Mouse (Mus musculus): ENCODE measurements at regions not wholly inside any gene's neighbourhood (a gene's known extent, or its start where the extent isn't known, plus 50 kb on each side); places are given as distances from the start of the nearest gene placed in this dataset.

DNA sequence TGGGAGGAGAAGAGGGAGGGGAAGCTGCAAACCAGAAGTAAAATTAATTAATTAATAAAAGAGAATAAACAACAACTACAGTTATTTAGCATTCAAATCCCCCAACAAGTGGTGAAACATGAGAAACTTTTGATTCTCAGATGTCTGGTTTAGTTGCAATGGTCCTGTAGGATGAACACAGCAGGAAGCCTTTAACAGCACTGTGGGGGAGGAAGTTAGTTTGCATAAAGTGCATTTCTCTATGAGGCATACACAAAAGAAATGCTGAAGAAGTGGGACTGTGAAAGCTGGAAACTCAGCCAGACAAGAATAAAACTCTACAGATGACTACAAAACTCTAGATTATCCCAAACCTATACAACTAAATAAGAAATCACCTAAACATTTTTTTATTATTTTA, 96.2 kb downstream of the Klhl6 start:
- Histone ChIP-seq H3K27ac (no peak overlapping the region), H3K4me3 (no peak overlapping the region)
- no peak for TF ChIP-seq CTCF (conservative IDR thresholded peaks at IDR 0.05)
- DNase-seq (ENCODE audit: low spot score in 2 of 2) = no peak

DNA sequence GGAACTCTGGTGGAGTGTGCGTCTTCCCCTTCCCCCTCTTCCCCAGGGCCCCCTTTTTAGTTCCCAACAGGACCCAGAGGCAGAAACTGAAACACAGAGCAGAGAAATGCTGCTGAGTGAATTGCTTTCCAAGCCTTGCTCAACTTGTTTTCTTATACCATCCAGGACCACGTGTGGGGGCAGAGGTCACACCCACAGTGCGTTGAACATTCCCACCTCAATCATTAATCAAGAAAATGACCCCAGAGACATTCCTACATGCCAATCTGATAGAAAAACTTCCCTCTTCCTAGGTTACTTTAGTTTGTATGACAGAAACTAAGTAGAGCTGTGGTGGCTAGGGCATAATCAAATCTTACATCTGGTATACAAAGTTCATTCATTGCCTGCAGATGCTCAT, 93.3 kb downstream of the Klhl6 start:
- no peak for DNase-seq (ENCODE audit: low spot score in 2 of 2)
- TF ChIP-seq CTCF (conservative IDR thresholded peaks at IDR 0.05) = no peak
- Histone ChIP-seq H3K4me3 (no peak overlapping the region), H3K27ac (no peak overlapping the region)

DNA sequence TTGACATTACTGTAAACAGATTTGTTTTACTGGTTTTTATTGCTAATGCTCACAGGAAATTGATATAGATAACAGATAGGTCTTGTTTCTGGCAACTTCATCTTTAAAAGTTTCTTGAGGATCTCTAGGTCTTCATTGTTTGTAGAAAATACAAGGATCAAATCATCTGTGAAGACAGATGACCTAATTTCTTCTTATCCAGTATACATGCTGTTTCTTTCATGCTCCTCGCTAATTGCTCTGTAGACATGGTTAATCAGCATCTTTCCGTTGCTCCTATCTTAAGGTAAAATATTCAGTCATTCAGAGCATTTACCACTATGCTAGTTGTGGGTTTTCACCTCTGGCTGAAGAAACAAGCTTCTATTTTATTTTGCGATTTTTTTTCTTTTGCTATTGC, 91.4 kb downstream of the Klhl6 start:
- no peak for TF ChIP-seq CTCF (conservative IDR thresholded peaks at IDR 0.05)
- Histone ChIP-seq H3K27ac (no peak overlapping the region), H3K4me3 (no peak overlapping the region)
- no peak for DNase-seq (ENCODE audit: low spot score in 2 of 2)

DNA sequence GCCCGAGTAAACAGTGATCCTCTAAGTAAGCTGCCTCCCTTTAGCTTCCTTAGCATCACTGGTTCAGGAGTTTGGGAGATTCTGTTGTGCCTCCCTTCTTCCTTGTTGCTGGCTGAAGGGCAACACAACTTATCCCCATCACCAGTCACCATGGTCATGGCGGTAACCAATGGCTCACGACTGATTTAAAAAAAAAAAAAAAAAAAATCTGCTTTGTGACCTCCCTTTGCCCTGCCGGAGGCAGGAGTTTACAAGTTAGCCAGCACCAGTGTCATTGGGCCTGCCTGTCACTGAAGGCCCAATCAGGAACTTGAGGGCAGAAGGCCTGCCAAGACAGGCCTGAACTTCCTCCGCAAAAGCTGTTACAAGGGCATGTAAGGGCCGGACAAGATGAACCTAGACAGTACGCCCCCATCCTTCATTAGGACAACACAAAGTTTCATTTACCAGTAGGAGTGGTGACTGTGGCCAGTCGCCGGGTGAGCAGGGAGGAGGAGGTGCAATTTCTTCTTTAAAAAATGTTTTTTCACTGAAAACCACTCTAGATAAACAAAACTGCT, 88.3 kb downstream of the Klhl6 start:
- DNase-seq (ENCODE audit: low spot score in 2 of 2) = no peak
- H3K4me3 ChIP-seq = no peak overlapping the region
- no peak overlapping the region for H3K27ac ChIP-seq
- no peak for TF ChIP-seq CTCF (conservative IDR thresholded peaks at IDR 0.05)

Small RNA genes in the stretch of these regions (microRNA-seq; reads per million reads assigned to microRNA genes)
- gene Gm27883 = 0 reads per million in 2 experiments

Measured in layer of hippocampus, adult 2 months (tissue).